Mouse (Mus musculus) splenic B cell, adult 2 months (primary cell): ENCODE measurements around the gene Myl6.
"Not testable (repeated sequence)": the region's sequence is repeated elsewhere in the genome, so short reads cannot be mapped to it uniquely, and the experiment has no call there.

Experiments used
- DNase-seq: peaks from one replicate; pipeline ENCODE4 v3.0.0-alpha.2; 2011; ENCODE audit warnings: low read depth, low spot score
- H3K27me3 ChIP-seq: 2 replicates; pipeline ENCODE4 v1.6.1; 2012; ENCODE audit warnings: mild to moderate bottlenecking, low read length, moderate library complexity, mixed read lengths; ENCODE audit not compliant: control insufficient read depth, poor library complexity, insufficient read depth, severe bottlenecking
- H3K36me3 ChIP-seq: 2 replicates; pipeline ENCODE4 v1.6.1; 2012; ENCODE audit warnings: mild to moderate bottlenecking, low read length, moderate library complexity, mixed read lengths; ENCODE audit not compliant: control insufficient read depth, poor library complexity, insufficient read depth, severe bottlenecking

The Myl6 gene

DNA sequence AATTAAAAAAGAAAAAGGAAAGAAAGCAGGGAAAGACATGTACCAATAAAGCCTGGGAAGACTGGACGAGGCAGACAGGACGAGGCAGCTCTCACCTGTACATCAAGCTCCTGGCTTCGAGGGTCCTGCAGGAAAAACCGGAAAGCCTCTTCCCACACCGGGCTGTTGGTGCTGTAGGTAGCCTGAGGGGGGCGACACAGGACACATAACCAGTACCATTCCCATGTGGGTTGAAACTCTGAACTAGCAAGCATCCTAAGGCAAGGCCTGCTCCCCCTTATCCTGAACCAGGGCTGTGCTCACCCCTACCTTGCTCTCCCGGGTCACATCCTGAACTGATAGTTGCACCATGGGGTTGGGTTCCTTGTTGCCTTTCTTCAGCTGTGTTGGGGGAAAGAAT is 24.9 kb upstream of the Myl6 start:
- DNase-seq = peak; percentile 59
- H3K27me3 ChIP-seq = no peaks in the 10 kb centered on the region

GRCm38 (mm10) chr10:128516677-128517076 is 22.7 kb upstream of the Myl6 start:
- Histone ChIP-seq H3K36me3 (peaks cover 25% of the 10 kb centered on the region), H3K27me3 (no peaks in the 10 kb centered on the region)
- DNase-seq = no peak

More for the DNA sequence above, 24.9 kb upstream of the Myl6 start:
- H3K36me3 ChIP-seq = peaks cover 23% of the 10 kb centered on the region

- DNase-seq = no peak
- H3K36me3 ChIP-seq = peaks cover 31% of the 10 kb centered on the region
- H3K27me3 ChIP-seq = no peaks in the 10 kb centered on the region
These were observed 22.1 kb upstream of the Myl6 start for GRCm38 (mm10) chr10:128516029-128516428.

GRCm38 (mm10) chr10:128515044-128515443 is 21.1 kb upstream of the Myl6 start:
- no peaks in the 10 kb centered on the region for H3K27me3 ChIP-seq
- no peak for DNase-seq
- H3K36me3 ChIP-seq = peaks cover 27% of the 10 kb centered on the region

- H3K36me3 ChIP-seq = peaks cover 25% of the 10 kb centered on the region
- no peak for DNase-seq
- no peaks in the 10 kb centered on the region for H3K27me3 ChIP-seq
These were observed 17.8 kb upstream of the Myl6 start for GRCm38 (mm10) chr10:128511761-128512160.

DNA sequence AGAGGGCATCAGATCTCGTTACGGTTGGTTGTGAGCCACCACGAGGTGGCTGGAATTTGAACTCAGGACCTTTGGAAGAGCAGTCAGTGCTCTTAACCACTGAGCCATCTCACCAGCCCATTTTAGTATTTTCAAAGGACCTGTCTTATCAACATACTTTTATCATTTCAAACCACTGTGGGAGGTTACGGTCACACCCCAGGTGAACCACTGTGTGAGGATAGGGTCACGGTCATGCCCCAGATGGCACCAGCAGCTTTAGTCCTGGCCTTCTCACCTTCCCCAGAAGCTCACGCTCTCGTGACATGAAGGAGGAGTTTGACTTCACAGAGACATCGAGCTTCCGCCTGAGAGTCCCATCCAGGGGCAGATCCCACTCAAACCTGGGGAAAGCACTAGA is 17.2 kb upstream of the Myl6 start:
- DNase-seq = no peak
- no peaks in the 10 kb centered on the region for H3K27me3 ChIP-seq
- H3K36me3 ChIP-seq = peaks cover 21% of the 10 kb centered on the region

DNA sequence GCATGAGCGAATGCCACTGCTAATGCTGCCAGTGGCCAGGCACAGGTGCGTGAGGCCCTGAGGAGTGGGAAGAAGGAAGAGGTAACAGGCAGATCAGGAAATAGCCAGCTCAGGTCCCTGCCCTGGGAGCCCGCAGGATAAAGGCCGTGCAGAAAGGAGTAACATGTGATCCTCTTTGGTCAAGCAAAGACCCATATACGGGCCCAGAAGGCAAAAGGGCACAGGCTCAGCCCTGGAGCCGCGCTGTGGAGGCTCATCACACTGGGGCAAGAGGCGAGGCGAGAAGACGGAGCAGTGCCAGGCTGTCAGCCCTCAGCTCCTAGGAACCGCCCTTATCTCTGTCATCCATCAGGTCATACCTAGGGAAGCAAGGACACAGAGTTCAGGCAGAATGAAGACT is 16.4 kb upstream of the Myl6 start:
- peaks cover 18% of the 10 kb centered on the region for H3K36me3 ChIP-seq
- H3K27me3 ChIP-seq = no peaks in the 10 kb centered on the region
- DNase-seq = no peak

GRCm38 (mm10) chr10:128509831-128510230 is 15.9 kb upstream of the Myl6 start:
- peaks cover 18% of the 10 kb centered on the region for H3K36me3 ChIP-seq
- H3K27me3 ChIP-seq = no peaks in the 10 kb centered on the region
- no peak for DNase-seq

GRCm38 (mm10) chr10:128509203-128509602 is 15.3 kb upstream of the Myl6 start:
- no peak for DNase-seq
- no peaks in the 10 kb centered on the region for H3K27me3 ChIP-seq

DNA sequence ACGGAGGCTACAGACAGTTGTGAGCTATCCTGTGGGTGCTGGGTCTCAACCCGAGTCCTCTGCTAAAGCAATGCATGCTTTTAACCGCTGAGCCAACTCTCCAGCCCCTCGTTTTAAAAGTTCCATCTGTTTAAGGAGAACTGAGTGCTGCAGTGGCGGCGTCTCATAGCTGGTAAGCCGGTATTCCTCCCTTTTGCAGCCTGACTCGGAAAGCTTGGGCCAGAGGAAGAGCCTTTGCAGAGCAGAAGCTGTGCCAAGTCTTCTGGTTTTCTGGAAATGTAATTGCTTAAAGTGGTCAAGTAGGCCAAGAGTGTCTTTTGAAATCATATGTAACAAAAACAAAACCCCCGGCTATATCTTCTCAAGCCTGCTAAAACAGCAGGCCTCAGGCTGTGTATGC is 14.3 kb upstream of the Myl6 start:
- peaks cover 16% of the 10 kb centered on the region for H3K36me3 ChIP-seq
- no peaks in the 10 kb centered on the region for H3K27me3 ChIP-seq
- DNase-seq = no peak

More at GRCm38 (mm10) chr10:128509203-128509602, 15.3 kb upstream of the Myl6 start:
- H3K36me3 ChIP-seq = peaks cover 18% of the 10 kb centered on the region

GRCm38 (mm10) chr10:128505974-128506373 is 12.0 kb upstream of the Myl6 start:
- H3K27me3 ChIP-seq = no peaks in the 10 kb centered on the region
- peak; percentile 23 for DNase-seq
- peaks cover 5% of the 10 kb centered on the region for H3K36me3 ChIP-seq

GRCm38 (mm10) chr10:128505371-128505667 is 11.4 kb upstream of the Myl6 start:
- not testable (repeated sequence) for DNase-seq, H3K36me3 ChIP-seq, H3K27me3 ChIP-seq

DNA sequence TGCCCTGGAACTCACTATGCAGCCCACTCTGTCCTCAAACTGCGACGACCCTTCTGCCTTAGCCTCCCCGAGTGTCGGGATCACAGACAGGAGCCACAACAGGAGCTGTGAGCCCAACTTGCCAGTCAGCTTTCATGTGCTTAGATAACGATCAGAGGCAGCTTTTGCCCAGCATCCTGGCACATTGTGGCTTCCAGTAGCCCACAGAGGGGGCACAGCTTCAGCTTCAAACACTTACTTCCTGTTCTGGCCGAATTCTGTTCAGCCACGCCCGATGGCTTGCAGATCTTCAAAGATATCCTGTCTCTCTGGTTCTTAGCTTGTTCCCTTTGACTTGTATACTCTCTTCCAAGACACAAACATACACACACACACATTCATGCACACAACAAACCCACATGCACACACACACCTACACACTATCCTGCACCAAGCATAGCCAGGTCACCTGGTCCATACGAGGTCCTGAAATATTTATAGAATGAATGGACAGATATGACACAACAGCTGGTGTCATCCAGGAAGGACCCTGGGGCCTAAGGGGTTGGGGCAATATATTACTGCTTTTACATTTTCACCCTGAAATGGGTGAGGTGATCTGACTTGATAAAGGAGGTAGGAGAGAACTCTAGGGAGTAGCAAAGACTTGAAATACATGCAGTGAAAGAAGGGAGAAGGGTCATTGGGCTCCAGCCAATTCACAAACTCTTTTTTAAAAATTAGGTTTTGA is 10.9 kb upstream of the Myl6 start:
- peak; percentile 55 for DNase-seq
- peaks cover 2% of the 10 kb centered on the region; the same call in 1 of the 2 replicates for H3K36me3 ChIP-seq
- no peaks in the 10 kb centered on the region for H3K27me3 ChIP-seq

DNA sequence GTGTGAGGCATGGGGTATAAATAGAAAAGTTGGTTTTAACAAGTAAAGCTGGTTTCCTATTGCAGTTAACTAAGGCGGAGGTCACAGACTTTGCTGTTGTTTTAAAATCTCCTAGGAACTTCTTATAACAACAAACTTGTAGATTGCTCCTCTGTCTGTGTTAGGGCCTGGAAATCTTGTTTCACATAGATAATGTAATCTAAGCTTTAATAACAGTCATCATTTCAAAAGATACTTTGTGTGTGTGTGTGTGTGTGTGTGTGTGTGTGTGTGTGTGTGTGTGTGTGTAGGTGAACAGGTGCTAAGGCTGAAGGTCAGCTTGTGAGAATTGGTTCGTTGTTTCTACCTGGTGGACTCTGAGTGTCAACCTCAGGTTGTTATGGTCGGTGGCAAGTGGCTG is 10.1 kb upstream of the Myl6 start:
- Histone ChIP-seq H3K36me3 (no peaks in the 10 kb centered on the region), H3K27me3 (no peaks in the 10 kb centered on the region)
- no peak for DNase-seq

DNA sequence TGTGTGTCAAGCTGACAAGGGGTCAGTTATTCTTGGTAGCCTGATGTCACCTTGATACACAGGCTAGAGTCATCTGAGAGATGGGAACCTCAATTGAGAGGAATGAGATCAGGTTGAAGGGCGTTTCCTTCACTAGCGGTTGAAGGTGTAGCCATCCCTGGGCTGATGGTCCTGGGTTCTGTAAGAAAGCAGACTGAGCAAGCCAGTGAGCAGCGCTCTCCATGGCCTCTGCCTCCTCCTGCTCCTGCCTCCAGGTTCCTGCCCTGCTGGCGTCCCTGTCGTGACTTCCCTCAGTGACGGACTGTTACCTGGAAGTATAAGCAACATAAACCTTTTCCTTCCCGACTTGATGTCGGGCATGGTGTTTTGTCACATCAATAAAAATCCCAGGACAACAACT is 9.6 kb upstream of the Myl6 start:
- DNase-seq = no peak
- Histone ChIP-seq H3K36me3 (no peaks in the 10 kb centered on the region), H3K27me3 (no peaks in the 10 kb centered on the region)

DNA sequence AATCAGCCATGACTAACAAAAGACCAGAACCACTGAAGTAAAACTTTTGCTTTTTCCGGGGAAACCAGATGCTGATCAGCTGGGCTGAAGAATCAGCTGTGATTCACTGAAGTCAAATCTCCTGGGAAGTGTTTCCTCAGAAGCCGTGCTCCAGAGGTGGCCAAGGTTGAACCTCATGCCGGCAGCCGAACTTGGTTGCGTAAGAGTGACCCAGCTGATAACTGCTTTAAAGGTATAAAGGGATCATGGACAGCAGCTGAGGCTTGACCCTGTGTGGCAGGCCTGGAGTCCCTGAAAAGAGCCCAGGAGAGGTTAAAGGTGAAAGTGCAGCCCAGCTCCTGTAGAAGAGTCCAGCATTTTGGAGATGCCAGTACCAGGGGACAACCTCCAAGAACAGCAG is 8.4 kb upstream of the Myl6 start:
- Histone ChIP-seq H3K27me3 (no peaks in the 10 kb centered on the region), H3K36me3 (no peaks in the 10 kb centered on the region)
- no peak for DNase-seq
